Mouse (Mus musculus) hindbrain, embryonic 13.5 days (tissue): ENCODE measurements around the gene Gm8122. TPM values are rescaled to one million over a fixed set of nuclear protein-coding genes. Genes with fewer than 3 reads are reported as not detected.
"Not testable (repeated sequence)": the region's sequence is repeated elsewhere in the genome, so short reads cannot be mapped to it uniquely, and the experiment has no call there.

Experiments used
- ATAC-seq: fragments of 200-750 bp; cut with Nextera tagmentation; 2 replicates; pipeline ENCODE4 v1.8.0; 2017; ENCODE audit warnings: moderate TSS enrichment; ENCODE audit not compliant: low FRiP score
- H3K27ac ChIP-seq: fragments of 300-500 bp; sonication (generic); 2 replicates; pipeline ENCODE4 v1.5.1; 2015; ENCODE audit warnings: inconsistent platforms, mild to moderate bottlenecking, moderate library complexity
- H3K27me3 ChIP-seq: fragments of 300-500 bp; sonication (generic); 2 replicates; pipeline ENCODE4 v1.6.1; 2015; ENCODE audit warnings: mild to moderate bottlenecking, inconsistent platforms
- H3K36me3 ChIP-seq: fragments of 300-500 bp; sonication (generic); 2 replicates; pipeline ENCODE4 v1.6.1; 2015; ENCODE audit warnings: mild to moderate bottlenecking, inconsistent platforms
- H3K4me1 ChIP-seq: fragments of 300-500 bp; sonication (generic); replicated peaks from 2 replicates; pipeline ENCODE4 v1.6.1; 2015; ENCODE audit warnings: inconsistent platforms
- H3K4me2 ChIP-seq: fragments of 300-500 bp; sonication (generic); 2 replicates; pipeline ENCODE4 v1.6.1; 2015; ENCODE audit warnings: inconsistent platforms, mild to moderate bottlenecking, moderate library complexity
- H3K4me3 ChIP-seq: fragments of 300-500 bp; sonication (generic); 2 replicates; pipeline ENCODE4 v1.5.1; 2015; ENCODE audit warnings: mild to moderate bottlenecking, inconsistent platforms
- H3K9ac ChIP-seq: fragments of 300-500 bp; sonication (generic); 2 replicates; pipeline ENCODE4 v1.6.1; 2015; ENCODE audit warnings: mild to moderate bottlenecking, inconsistent platforms
- H3K9me3 ChIP-seq: fragments of 300-500 bp; sonication (generic); 2 replicates; pipeline ENCODE4 v1.6.1; 2016; ENCODE audit warnings: inconsistent platforms
- whole genome bisulfite sequencing: fragments of 180-500 bp; shearing (Covaris S2); methylation state at CpG from one replicate; pipeline ENCODE4 v1.1.7; 2015; 5-methylcytosine and 5-hydroxymethylcytosine counted together
- polyA plus RNA-seq: library from polyadenylated mRNA; unstranded; fragments of >200 nt; fragmentation: Nextera tagmentation; extraction: Ambion mirVana; gene quantifications from 2 replicates; pipeline ENCODE4 v1.2.1, GENCODE M21; 2015

Gm8122 gene
- polyA plus RNA-seq, result not detected in 2 replicates

GRCm38 (mm10) chr14:43235204-43235603, at the start of gene Gm8122:
Gene Gm8122, minus strand, starts transcription at chr14:43235304.
- H3K27ac ChIP-seq, H3K9me3 ChIP-seq, H3K4me3 ChIP-seq, H3K27me3 ChIP-seq, H3K4me1 ChIP-seq, H3K4me2 ChIP-seq, ATAC-seq, H3K9ac ChIP-seq, H3K36me3 ChIP-seq: not testable (repeated sequence)
- WGBS, result 92% methylated on average over 4 of the region's 4 CpGs

GRCm38 (mm10) chr14:43278681-43279080, 43.6 kb upstream of the Gm8122 start:
- not testable (repeated sequence) for H3K4me2 ChIP-seq, H3K27me3 ChIP-seq, H3K4me3 ChIP-seq, H3K4me1 ChIP-seq, H3K9ac ChIP-seq, ATAC-seq, H3K27ac ChIP-seq, H3K36me3 ChIP-seq, H3K9me3 ChIP-seq
- 96% methylated on average over 3 of the region's 3 CpGs for WGBS

- not testable (repeated sequence) for ATAC-seq, H3K4me3 ChIP-seq, H3K27me3 ChIP-seq, H3K4me1 ChIP-seq, H3K27ac ChIP-seq, H3K4me2 ChIP-seq, H3K9me3 ChIP-seq, H3K36me3 ChIP-seq, H3K9ac ChIP-seq
- WGBS, result 79% methylated on average over 4 of the region's 4 CpGs
Measured at GRCm38 (mm10) chr14:43278146-43278545, 43.0 kb upstream of the Gm8122 start.

DNA sequence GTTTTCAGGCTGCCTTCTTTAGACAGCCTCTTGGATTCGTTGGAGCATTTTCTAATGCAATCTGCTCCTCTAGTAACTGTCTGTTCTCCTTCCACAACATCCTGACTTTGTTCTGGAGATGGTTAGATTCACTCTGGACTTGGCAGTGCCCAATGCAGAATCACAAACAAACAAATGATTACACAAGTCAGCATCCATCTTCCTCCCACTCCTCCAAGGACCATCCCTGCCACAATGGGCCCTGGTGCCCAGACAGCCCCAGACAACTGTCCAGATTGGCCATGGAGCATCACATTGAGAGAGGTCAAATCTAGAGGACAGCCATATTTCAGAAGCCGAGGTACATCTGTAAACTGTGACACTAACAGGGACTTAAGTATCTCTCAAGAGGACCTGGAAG, 42.4 kb upstream of the Gm8122 start:
- H3K4me2 ChIP-seq, H3K4me1 ChIP-seq, H3K9me3 ChIP-seq, H3K9ac ChIP-seq, H3K4me3 ChIP-seq, H3K36me3 ChIP-seq, H3K27ac ChIP-seq, H3K27me3 ChIP-seq, ATAC-seq: not testable (repeated sequence)
- WGBS, result 69% methylated on average over 2 of the region's 2 CpGs

- H3K9me3 ChIP-seq, H3K27me3 ChIP-seq, H3K4me3 ChIP-seq, H3K4me2 ChIP-seq, H3K4me1 ChIP-seq, ATAC-seq, H3K9ac ChIP-seq, H3K36me3 ChIP-seq, H3K27ac ChIP-seq: not testable (repeated sequence)
- WGBS, result 83% methylated on average over 1 of the region's 1 CpGs
Measured at GRCm38 (mm10) chr14:43275752-43276151, 40.6 kb upstream of the Gm8122 start.

DNA sequence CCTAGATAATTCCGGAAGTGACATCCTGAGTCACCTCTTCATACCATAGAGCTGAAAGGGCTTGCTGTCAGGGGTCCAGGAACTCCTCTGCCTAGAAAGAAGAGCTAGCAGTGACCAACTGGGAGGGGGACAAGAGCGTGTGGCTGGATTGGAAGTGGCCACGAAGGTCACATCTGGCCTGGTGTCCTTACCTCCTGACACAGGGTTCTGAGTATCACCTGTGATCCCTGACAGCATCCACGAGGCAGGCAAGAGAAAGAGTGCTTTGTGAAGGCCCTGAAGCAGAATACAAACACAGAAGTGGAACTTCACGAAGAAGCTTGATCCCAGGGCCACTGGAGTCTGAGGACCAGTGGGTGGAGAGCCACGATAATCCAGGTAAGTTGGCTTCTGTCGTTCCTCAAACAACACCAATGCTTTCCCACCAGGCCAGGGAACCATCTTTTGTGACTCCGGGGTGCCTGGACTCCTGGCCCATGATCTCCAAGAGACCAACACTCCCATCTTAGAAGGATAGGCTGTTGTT, 39.9 kb upstream of the Gm8122 start, which contains the start of gene Gm9732:
TSS of gene Gm9732 (plus strand) at position 51 of the 526 bp plus-strand sequence.
- H3K4me2 ChIP-seq, ATAC-seq, H3K9ac ChIP-seq, H3K27me3 ChIP-seq, H3K27ac ChIP-seq, H3K4me1 ChIP-seq, H3K4me3 ChIP-seq, H3K9me3 ChIP-seq, H3K36me3 ChIP-seq: not testable (repeated sequence)
- WGBS, result 87% methylated on average over 8 of the region's 8 CpGs

- not testable (repeated sequence) for H3K9me3 ChIP-seq, H3K4me1 ChIP-seq, H3K27ac ChIP-seq, H3K4me3 ChIP-seq, H3K36me3 ChIP-seq, H3K4me2 ChIP-seq, H3K9ac ChIP-seq, H3K27me3 ChIP-seq, ATAC-seq
- WGBS, result 70% methylated on average over 1 of the region's 1 CpGs
Measured at GRCm38 (mm10) chr14:43273161-43273560, 38.1 kb upstream of the Gm8122 start.

GRCm38 (mm10) chr14:43269211-43269610, 34.1 kb upstream of the Gm8122 start:
- not testable (repeated sequence) for H3K27ac ChIP-seq, H3K4me3 ChIP-seq, H3K9ac ChIP-seq, H3K27me3 ChIP-seq, H3K9me3 ChIP-seq, H3K36me3 ChIP-seq, ATAC-seq, H3K4me1 ChIP-seq, H3K4me2 ChIP-seq
- WGBS, result 88% methylated on average over 3 of the region's 3 CpGs

GRCm38 (mm10) chr14:43268521-43269084, 33.5 kb upstream of the Gm8122 start:
- H3K4me3 ChIP-seq, H3K9me3 ChIP-seq, H3K9ac ChIP-seq, H3K4me1 ChIP-seq, H3K27ac ChIP-seq, H3K4me2 ChIP-seq, H3K36me3 ChIP-seq, H3K27me3 ChIP-seq, ATAC-seq: not testable (repeated sequence)
- WGBS, result 60% methylated on average over 2 of the region's 2 CpGs

GRCm38 (mm10) chr14:43263421-43263820, 28.3 kb upstream of the Gm8122 start:
- not testable (repeated sequence) for H3K4me1 ChIP-seq, H3K27ac ChIP-seq, ATAC-seq, H3K36me3 ChIP-seq, H3K9me3 ChIP-seq, H3K9ac ChIP-seq, H3K4me3 ChIP-seq, H3K27me3 ChIP-seq, H3K4me2 ChIP-seq
- 84% methylated on average over 3 of the region's 3 CpGs for WGBS

DNA sequence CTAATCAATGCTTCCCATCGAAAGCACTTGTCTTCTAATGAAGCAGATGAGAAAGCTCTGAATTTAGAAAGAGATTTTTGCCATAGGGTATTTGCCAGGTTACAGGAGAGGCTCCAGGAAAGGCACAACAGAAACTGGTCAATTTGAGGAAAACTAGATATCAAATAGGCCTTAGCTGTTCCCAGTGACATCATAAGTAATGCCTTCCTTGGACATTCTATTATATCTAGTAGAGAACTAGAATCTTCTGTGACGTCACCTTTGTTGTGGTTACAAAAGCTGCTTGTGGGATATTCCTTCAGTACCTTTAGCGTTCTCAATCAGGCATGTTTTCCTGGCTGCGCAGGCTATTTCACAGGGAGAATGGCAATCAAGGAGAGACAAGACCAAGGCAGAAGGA, 23.2 kb upstream of the Gm8122 start, which contains the start of gene Gm8126:
TSS of gene Gm8126 (plus strand) at position 301 of the 400 bp plus-strand sequence.
- not testable (repeated sequence) for ATAC-seq, H3K36me3 ChIP-seq, H3K4me3 ChIP-seq, H3K9me3 ChIP-seq, H3K9ac ChIP-seq, H3K4me2 ChIP-seq, H3K27me3 ChIP-seq, H3K4me1 ChIP-seq, H3K27ac ChIP-seq
- WGBS, result 95% methylated on average over 2 of the region's 4 CpGs

DNA sequence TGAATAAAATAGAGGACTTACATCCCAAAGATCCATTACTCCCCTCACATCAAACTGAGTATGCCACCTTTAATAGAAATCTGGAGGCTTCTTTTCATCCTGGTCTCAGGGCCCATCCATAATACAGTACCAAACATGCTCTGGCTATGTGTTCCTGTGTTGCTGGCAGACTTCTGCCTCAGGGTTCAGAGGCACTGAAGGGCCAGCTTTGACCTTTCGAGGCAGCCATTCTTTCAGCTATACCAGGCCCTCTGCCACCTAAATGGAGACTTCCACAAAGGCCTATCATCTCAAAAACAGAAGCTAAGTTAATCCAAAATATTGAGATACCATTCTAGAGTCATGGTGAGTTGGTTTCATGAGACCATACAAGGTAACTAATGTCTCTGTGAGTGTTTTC, 21.4 kb upstream of the Gm8122 start:
- 85% methylated on average over 1 of the region's 1 CpGs for WGBS
- not testable (repeated sequence) for H3K4me1 ChIP-seq, H3K27ac ChIP-seq, H3K4me2 ChIP-seq, H3K9me3 ChIP-seq, H3K4me3 ChIP-seq, ATAC-seq, H3K36me3 ChIP-seq, H3K9ac ChIP-seq, H3K27me3 ChIP-seq

GRCm38 (mm10) chr14:43250549-43251253, 15.6 kb upstream of the Gm8122 start:
- not testable (repeated sequence) for H3K4me1 ChIP-seq, ATAC-seq, H3K9me3 ChIP-seq, H3K9ac ChIP-seq, H3K4me3 ChIP-seq, H3K27ac ChIP-seq, H3K4me2 ChIP-seq, H3K27me3 ChIP-seq, H3K36me3 ChIP-seq
- 35% methylated on average over 5 of the region's 6 CpGs for WGBS
